Mouse (Mus musculus) heart, embryonic 12.5 days (tissue): ENCODE results near the gene Usp21. TPM values are rescaled to one million over a fixed set of nuclear protein-coding genes. Genes with fewer than 3 reads are reported as not detected.
"Not testable (repeated sequence)": the region's sequence is repeated elsewhere in the genome, so short reads cannot be mapped to it uniquely, and the experiment has no call there.

Source experiments
- ATAC-seq: fragments of 200-750 bp; cut with Nextera tagmentation; 2 replicates; pipeline ENCODE4 v1.8.0; 2017; ENCODE audit warnings: moderate TSS enrichment, moderate library complexity; ENCODE audit not compliant: insufficient number of reproducible peaks, low FRiP score
- H3K27ac ChIP-seq: fragments of 300-500 bp; sonication (generic); 2 replicates; pipeline ENCODE4 v1.5.1; 2016; ENCODE audit warnings: mild to moderate bottlenecking, moderate library complexity; ENCODE audit not compliant: poor library complexity, severe bottlenecking
- H3K27me3 ChIP-seq: fragments of 300-500 bp; sonication (generic); replicated peaks from 2 replicates; pipeline ENCODE4 v1.6.1; 2016; ENCODE audit warnings: mild to moderate bottlenecking, moderate library complexity
- H3K36me3 ChIP-seq: fragments of 300-500 bp; sonication (generic); 2 replicates; pipeline ENCODE4 v1.6.1; 2016; ENCODE audit warnings: mild to moderate bottlenecking, moderate library complexity
- H3K4me1 ChIP-seq: fragments of 300-500 bp; sonication (generic); replicated peaks from 2 replicates; pipeline ENCODE4 v1.6.1; 2016; ENCODE audit warnings: mild to moderate bottlenecking
- H3K4me2 ChIP-seq: fragments of 300-500 bp; sonication (generic); 2 replicates; pipeline ENCODE4 v1.6.1; 2016; ENCODE audit warnings: mild to moderate bottlenecking, moderate library complexity
- H3K4me3 ChIP-seq: fragments of 300-500 bp; sonication (generic); 2 replicates; pipeline ENCODE4 v1.5.1; 2016; ENCODE audit warnings: mild to moderate bottlenecking
- H3K9ac ChIP-seq: fragments of 300-500 bp; sonication (generic); 2 replicates; pipeline ENCODE4 v1.6.1; 2016; ENCODE audit warnings: mild to moderate bottlenecking, moderate library complexity
- H3K9me3 ChIP-seq: fragments of 300-500 bp; sonication (generic); replicated peaks from 2 replicates; pipeline ENCODE4 v1.6.1; 2016; ENCODE audit warnings: mild to moderate bottlenecking, moderate library complexity
- WGBS: fragments of 180-500 bp; shearing (Covaris S2); methylation state at CpG from one replicate; pipeline ENCODE4 v1.1.7; 2016; 5-methylcytosine and 5-hydroxymethylcytosine counted together
- polyA plus RNA-seq: library from polyadenylated mRNA; unstranded; fragments of >200 nt; fragmentation: Nextera tagmentation; extraction: Ambion mirVana; gene quantifications from 2 replicates; pipeline ENCODE4 v1.2.1, GENCODE M21; 2016

Usp21 gene
- 55.1 and 55.7 TPM in 2 replicates for polyA plus RNA-seq

DNA sequence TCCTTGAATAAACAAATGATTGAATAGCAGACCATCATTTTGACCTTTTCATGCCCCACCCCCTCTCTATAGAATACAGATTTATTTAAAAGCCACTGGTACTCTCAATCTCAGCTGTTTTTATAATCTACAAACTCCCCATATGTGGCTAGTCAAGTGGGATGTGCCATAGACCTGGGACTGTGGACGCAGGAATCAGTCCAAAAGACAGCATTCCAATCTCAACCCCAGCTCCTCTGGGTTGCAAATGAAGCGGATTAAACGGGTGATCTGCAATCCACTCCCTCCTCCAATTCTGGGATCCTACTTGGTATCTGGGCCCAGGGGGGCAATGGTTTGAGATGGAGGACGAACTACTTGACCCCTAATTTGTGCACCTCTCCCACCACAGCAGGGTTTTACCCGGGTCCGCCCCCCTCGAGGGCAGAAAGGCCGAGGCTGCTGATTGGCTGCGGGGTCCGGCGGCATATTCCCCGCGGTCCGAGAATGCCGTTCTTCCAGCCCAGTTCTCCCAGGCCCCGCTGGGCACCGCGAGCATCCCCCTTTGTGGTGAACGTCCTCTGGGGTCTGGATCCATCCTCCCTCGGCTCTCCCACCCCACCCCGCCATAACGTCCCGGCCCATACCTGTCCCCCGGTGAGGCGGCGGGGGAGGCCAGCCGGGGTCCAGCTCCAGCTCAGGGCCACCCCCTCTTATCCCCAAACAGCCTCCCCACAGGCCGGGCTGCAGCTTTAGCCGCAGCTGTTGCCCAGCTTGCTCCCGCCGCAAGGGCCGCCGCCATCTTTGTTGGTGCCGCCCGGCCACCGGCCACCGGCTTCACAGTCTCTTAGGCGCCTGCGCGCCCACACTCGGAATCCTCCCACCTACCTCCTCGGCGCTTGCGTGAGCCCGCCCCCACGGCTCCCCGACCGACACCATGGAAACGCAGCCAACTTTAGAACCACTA lies at the start of gene Usp21:
TSS of gene Usp21 (minus strand) at position 856 of the 946 bp plus-strand sequence.
- WGBS: under 1% methylated on average over 49 of the region's 49 CpGs
- Histone ChIP-seq H3K4me1 (peaks cover 16% of the 10 kb centered on the region), H3K9ac (peak within 1 kb of the TSS; percentile 93), H3K27ac (peak within 1 kb of the TSS; percentile 88), H3K9me3 (no peaks in the 10 kb centered on the region), H3K27me3 (no peaks in the 10 kb centered on the region), H3K36me3 (peaks cover 57% of the 10 kb centered on the region), H3K4me2 (peak within 1 kb of the TSS; percentile 80), H3K4me3 (peak within 1 kb of the TSS; percentile 73)
- ATAC-seq: peak; percentile 96

DNA sequence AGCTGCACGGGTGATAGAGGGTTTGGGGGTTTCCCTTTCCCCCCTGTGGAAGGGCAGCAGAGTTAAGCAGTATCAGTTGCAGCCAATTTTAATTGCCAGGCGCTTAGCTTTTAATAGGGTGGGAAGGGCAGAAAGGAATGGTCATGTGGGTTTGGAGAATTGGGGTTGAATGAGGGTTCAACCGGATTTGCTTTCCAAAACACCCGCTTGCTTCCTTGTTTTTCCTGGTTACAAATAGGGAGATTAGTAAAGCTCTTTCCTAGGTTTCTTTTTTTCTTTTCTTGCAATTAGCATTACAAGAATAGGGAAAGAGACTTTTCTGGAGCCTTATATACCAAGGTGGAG lies 42.4 kb upstream of the Usp21 start:
- H3K27ac ChIP-seq: peak overlapping the region; percentile 98
- H3K9me3 ChIP-seq: no peaks in the 10 kb centered on the region
- H3K4me3 ChIP-seq: peak overlapping the region; percentile 90
- H3K9ac ChIP-seq: peak overlapping the region; percentile 95
- ATAC-seq: no peak
- H3K4me1 ChIP-seq: peaks cover 40% of the 10 kb centered on the region
- H3K27me3 ChIP-seq: no peaks in the 10 kb centered on the region
- WGBS: under 1% methylated on average over 4 of the region's 4 CpGs
- H3K4me2 ChIP-seq: peak overlapping the region; percentile 99
- peaks cover 12% of the 10 kb centered on the region for H3K36me3 ChIP-seq

DNA sequence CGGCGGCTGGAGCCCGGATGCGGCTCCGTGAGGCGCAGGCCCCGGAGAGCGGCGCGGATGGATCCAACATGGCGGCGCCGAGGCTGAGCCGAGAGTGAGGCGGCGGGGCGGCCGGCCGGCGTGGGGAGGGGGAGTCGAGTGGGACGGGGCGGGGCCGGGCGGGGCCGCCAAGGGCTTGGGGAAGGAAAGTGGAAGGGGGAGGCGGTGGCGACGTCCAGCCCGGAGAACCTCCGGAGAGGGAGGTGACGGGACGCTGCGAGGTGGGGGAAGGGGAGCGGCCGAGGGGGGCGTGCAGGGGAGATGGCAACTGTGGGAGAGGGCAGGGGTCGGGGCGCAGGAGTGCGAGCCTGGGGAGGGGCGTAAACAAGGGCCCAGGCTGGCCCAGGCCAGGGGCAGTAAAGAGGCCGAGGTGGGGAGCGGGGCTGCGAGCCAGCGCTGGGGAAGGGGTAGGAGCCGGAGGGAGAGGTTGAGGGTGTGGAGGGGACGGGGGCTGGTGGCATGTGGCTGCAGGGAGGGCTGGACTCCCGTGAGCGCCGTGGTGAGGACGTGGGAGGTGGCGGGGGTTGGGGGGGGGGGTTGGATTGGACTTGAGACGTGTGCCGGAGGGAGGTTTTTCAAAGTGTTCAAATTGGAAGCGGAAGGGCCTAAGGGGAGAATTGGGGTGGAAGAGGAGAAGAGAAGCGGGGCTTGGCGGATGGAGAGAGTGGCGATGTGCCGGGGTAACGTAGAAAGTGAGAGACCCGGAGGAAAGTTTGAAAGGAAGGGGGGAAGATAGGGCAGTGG lies 41.8 kb upstream of the Usp21 start:
- peak overlapping the region; percentile 90 for H3K4me3 ChIP-seq
- H3K27me3 ChIP-seq: no peaks in the 10 kb centered on the region
- peak; percentile 90 for ATAC-seq
- peak overlapping the region; percentile 99 for H3K4me2 ChIP-seq
- H3K27ac ChIP-seq: peak overlapping the region; percentile 98
- H3K9ac ChIP-seq: peak overlapping the region; percentile 95
- H3K36me3 ChIP-seq: peaks cover 17% of the 10 kb centered on the region
- H3K9me3 ChIP-seq: no peaks in the 10 kb centered on the region
- under 1% methylated on average over 57 of the region's 61 CpGs for WGBS
- peaks cover 40% of the 10 kb centered on the region for H3K4me1 ChIP-seq

DNA sequence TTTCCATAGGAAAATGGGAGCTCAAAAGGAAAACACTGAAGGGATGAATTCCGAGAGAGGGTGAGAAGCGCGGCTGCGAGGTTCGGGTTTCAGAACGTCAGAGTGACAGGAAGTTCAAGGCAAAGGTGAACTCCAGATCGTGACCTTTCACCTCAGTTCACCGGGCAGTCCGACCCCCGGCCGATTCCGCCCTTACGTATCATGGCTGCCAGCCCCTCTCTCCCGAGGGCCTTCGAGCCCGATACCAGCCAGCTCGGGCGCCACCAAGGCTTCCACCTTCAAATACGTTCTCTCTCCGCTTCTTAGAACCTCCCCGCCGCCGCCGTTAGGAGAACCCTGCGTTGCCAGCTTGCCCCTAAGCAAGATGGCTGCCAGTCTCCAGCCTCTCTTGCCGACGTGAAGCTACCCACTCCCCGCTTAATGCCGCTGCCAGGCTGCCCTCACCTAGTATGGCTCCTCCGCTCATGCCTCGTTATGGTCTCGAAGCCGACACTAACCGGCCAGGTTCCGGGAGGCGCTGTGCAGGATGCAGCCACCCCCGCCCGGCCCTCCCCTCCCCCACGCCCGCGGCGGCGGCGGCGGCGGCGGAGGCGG lies 41.1 kb upstream of the Usp21 start, which contains the start of gene Dedd:
TSS of gene Dedd (plus strand) at position 307 of the 594 bp plus-strand sequence.
- WGBS: under 1% methylated on average over 48 of the region's 48 CpGs

DNA sequence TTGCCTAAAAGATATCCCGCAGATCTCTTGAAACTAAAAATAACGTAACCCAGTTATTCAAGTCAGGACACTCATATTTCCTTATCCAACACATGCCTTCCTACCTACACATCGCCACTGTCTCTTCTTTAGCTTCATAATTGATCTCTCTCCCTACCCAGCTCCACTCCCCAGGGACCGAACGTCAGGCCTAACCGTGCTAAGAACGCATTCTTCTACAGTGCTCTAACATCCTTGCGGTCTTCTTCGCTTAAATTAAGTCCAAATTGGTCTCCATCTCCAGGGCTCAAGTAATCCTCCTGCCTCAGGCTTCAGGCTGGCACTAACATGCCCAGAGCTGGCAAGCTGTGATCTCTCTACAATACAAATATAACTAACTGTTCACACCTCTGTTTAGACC lies 40.5 kb upstream of the Usp21 start:
- no peaks in the 10 kb centered on the region for H3K9me3 ChIP-seq
- no peak for ATAC-seq
- H3K4me1 ChIP-seq: peaks cover 35% of the 10 kb centered on the region
- WGBS: 27% methylated on average over 9 of the region's 9 CpGs
- H3K4me3 ChIP-seq: peak overlapping the region; percentile 90
- H3K27me3 ChIP-seq: no peaks in the 10 kb centered on the region
- H3K27ac ChIP-seq: peak overlapping the region; percentile 98
- H3K9ac ChIP-seq: peak overlapping the region; percentile 95
- H3K36me3 ChIP-seq: peaks cover 19% of the 10 kb centered on the region
- H3K4me2 ChIP-seq: peak overlapping the region; percentile 99

More for the DNA sequence above, 41.1 kb upstream of the Usp21 start, which contains the start of gene Dedd:
- Histone ChIP-seq H3K4me3 (peak within 1 kb of the TSS; percentile 90), H3K9me3 (no peaks in the 10 kb centered on the region), H3K4me2 (peak within 1 kb of the TSS; percentile 99), H3K27ac (peak within 1 kb of the TSS; percentile 98), H3K4me1 (peaks cover 40% of the 10 kb centered on the region), H3K36me3 (peaks cover 19% of the 10 kb centered on the region), H3K27me3 (no peaks in the 10 kb centered on the region), H3K9ac (peak within 1 kb of the TSS; percentile 95)
- ATAC-seq: peak; percentile 90

DNA sequence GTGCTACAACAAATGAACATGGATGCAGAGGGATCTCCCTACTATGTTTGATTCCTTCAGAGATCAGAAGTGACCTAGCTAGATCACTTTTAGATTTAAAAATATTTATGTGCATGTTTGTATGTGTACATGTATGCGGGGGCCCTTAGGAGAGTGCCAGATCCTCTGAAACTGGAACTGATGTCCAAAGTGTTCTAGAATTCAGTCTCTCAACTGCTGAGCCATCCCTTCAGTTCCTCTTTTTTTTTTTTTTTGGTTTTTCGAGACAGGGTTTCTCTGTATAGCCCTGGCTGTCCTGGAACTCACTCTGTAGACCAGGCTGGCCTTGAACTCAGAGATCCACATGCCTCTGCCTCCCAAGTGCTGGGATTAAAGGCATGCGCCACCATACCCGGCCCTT lies 38.8 kb upstream of the Usp21 start:
- H3K4me3 ChIP-seq, H3K27ac ChIP-seq, H3K4me2 ChIP-seq, H3K9me3 ChIP-seq, ATAC-seq, H3K9ac ChIP-seq, H3K27me3 ChIP-seq: not testable (repeated sequence)
- peaks cover 26% of the 10 kb centered on the region for H3K4me1 ChIP-seq
- WGBS: 88% methylated on average over 3 of the region's 4 CpGs
- H3K36me3 ChIP-seq: peaks cover 11% of the 10 kb centered on the region; the same call in 1 of the 2 replicates

DNA sequence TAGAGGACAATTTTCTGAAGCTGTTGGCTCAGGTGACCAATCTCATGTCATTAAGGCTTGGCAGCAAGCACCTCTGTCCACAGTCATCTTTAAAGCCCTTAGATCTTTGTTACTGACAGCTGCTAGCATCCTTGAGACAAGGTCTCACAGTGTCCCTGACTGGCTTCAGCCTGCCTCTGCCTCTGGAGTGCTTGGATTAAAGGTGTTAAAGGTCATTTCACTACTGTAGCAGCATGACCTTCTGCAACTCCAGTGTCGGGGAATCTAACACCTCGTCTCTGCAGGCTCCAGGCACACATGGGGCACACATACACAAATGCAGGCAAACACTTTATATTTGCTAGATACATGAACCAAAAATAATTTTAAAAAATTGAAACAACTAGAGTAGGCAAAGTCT lies 37.8 kb upstream of the Usp21 start:
- ATAC-seq: no peak
- no peak overlapping the region for H3K27ac ChIP-seq
- H3K4me1 ChIP-seq: peaks cover 18% of the 10 kb centered on the region
- 78% methylated on average over 2 of the region's 2 CpGs for WGBS
- H3K9ac ChIP-seq: no peak overlapping the region
- peaks cover 11% of the 10 kb centered on the region; the same call in 1 of the 2 replicates for H3K36me3 ChIP-seq
- no peaks in the 10 kb centered on the region for H3K27me3 ChIP-seq
- no peaks in the 10 kb centered on the region for H3K9me3 ChIP-seq
- H3K4me3 ChIP-seq: no peak overlapping the region
- H3K4me2 ChIP-seq: no peak overlapping the region

DNA sequence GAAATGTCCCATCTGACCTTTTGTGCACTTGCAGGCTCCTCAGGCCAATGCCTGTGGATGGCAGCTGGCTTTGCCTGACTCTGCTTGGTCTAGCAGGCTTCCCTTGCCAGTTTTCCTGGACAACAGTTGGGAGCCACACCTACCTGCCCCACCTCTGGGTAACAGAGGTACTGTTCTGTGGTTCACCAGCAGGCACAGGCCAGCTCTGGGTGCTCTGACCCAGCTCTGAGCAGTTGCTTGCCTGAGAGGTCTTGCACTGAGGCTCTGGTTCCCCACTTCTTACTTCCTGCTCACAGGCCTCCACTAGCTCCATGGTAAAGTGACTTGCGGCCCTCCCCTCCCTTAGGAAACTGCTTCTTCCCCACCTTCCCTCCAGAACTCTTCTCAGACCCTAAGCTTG lies 34.2 kb upstream of the Usp21 start:
- no peaks in the 10 kb centered on the region for H3K27me3 ChIP-seq
- H3K4me1 ChIP-seq: peaks cover 7% of the 10 kb centered on the region; the same call in 1 of the 2 replicates
- H3K36me3 ChIP-seq: peaks cover 11% of the 10 kb centered on the region; the same call in 1 of the 2 replicates
- no peak overlapping the region for H3K4me2 ChIP-seq
- no peak for ATAC-seq
- 0 out of 2 replicates have a peak overlapping the region, but pooled peaks have one; percentile 4 for H3K9ac ChIP-seq
- 64% methylated on average over 1 of the region's 1 CpGs for WGBS
- no peak overlapping the region for H3K4me3 ChIP-seq
- no peaks in the 10 kb centered on the region for H3K9me3 ChIP-seq
- no peak overlapping the region for H3K27ac ChIP-seq

DNA sequence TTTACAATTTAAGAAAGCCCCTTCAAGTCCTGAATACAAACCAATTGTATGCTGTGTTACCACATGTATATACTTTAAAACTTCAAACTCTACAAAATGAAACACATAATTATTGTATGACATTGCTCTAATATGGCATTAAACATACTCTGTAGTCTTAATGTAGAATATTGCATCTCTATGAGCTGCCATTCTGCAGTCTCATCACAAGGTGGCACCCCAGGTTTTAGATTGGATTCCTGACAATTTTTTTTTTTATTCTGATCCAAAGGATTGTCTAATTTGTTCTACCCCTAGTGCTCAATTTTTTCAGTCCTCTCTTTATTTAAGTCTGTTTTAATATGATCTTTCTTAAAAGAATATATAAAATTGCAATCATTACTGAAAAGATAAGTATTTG lies 33.6 kb upstream of the Usp21 start:
- H3K9me3 ChIP-seq: no peaks in the 10 kb centered on the region
- H3K9ac ChIP-seq: no peak overlapping the region
- H3K36me3 ChIP-seq: peaks cover 11% of the 10 kb centered on the region; the same call in 1 of the 2 replicates
- no peak for ATAC-seq
- no peak overlapping the region for H3K27ac ChIP-seq
- no peak overlapping the region for H3K4me3 ChIP-seq
- no peaks in the 10 kb centered on the region for H3K27me3 ChIP-seq
- no peak overlapping the region for H3K4me2 ChIP-seq
- peaks cover 7% of the 10 kb centered on the region; the same call in 1 of the 2 replicates for H3K4me1 ChIP-seq

DNA sequence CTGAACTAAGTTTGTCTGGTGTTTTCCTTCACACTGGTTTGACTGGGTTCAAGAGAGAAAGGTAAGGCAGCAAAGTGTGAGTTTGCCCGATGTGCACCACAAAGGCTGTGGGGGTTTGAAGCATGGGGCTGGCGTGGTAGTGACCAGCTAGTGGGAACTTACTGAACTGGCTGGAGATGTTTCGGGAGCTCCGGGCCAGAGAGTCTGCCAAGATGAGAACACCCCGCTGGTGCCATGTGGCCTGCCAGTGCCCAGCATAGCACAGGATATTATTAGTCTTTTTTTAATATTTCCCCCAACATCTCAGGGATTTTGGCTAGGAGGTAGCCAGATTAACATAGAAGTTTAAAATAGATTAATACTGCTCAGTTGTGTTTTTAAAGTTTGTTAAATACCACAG lies 32.4 kb upstream of the Usp21 start:
- peaks cover 6% of the 10 kb centered on the region; the same call in 1 of the 2 replicates for H3K9me3 ChIP-seq
- 0 out of 2 replicates have a peak, but pooled peaks cover 4% of the 10 kb centered on the region for H3K4me1 ChIP-seq
- peak overlapping the region; percentile 62 for H3K4me2 ChIP-seq
- H3K4me3 ChIP-seq: peak overlapping the region; percentile 37
- WGBS: 18% methylated on average over 5 of the region's 5 CpGs
- H3K9ac ChIP-seq: peak overlapping the region; percentile 35; the same call in 1 of the 2 replicates
- H3K27ac ChIP-seq: no peak overlapping the region
- peaks cover 7% of the 10 kb centered on the region; the same call in 1 of the 2 replicates for H3K36me3 ChIP-seq
- no peaks in the 10 kb centered on the region for H3K27me3 ChIP-seq
- ATAC-seq: no peak
